Mouse (Mus musculus): ENCODE data around the gene Zfand3. TPM values are rescaled to one million over a fixed set of nuclear protein-coding genes. Genes with fewer than 3 reads are reported as not detected.

The Zfand3 gene
- polyA plus RNA-seq, 1 experiment = 158 TPM

DNA sequence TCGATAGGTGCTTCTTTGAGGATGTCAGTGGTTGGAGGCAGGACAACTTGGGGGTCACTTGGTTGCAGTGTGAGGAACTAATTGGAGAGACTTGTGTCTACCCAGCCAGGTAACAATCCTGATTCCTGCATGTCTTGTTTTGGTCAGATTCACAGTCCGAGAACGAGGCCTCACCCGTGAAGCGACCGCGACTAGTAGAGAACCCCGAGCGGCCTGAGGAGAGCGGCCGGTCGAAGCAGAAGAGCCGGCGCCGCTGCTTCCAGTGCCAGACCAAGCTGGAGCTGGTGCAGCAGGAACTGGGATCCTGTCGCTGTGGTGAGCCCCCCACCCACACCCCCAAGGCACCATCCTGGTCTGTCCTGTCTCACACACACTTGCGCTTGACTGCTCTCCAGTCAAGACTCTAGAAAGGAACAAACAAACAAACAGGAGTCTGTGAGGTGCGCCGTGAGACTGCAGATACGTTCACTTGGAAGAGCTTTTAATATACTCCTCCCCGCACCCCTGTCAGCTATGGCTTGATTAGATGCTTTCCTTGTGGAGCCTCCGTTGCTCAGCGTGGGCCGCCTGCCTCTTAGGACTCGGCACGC lies 188.0 kb downstream of the Zfand3 start:
- TF ChIP-seq CTCF (IDR thresholded peaks at IDR 0.05; ENCODE audit: borderline replicate concordance, insufficient read depth, low read length) = no peak
- no peak for TF ChIP-seq POLR2A (IDR thresholded peaks at IDR 0.05; ENCODE audit: low read depth, low read length)
- Histone ChIP-seq H3K4me3 (ENCODE audit: insufficient read depth, low read length) (no peak overlapping the region), H3K27ac (ENCODE audit: insufficient read depth, low read length) (no peak overlapping the region), H3K4me1 (ENCODE audit: control insufficient read depth, insufficient read depth, low read length) (peaks cover 15% of the 10 kb centered on the region)

DNA sequence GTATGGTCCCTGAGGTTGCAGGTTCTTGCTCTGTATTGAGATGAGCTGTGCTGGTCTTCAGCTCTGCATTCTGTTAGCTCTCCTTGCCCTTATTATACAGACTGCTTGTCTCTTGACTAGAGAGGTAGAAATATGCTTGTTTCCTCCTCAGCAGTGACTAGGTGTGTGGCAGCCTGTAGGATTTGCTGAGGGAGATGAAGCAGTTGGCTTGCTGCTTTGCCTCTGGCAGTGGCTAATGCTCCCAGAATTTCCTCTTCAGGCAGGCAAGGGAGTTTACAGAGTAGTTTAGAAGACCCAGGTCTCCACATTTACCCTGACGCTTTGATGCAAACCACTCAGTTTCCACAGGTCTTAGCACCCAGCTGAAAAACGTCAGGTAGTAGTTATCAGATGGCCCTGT lies 189.1 kb downstream of the Zfand3 start:
- Histone ChIP-seq H3K4me1 (ENCODE audit: control insufficient read depth, insufficient read depth, low read length) (peaks cover 13% of the 10 kb centered on the region), H3K27ac (ENCODE audit: insufficient read depth, low read length) (no peak overlapping the region), H3K4me3 (ENCODE audit: insufficient read depth, low read length) (no peak overlapping the region)
- TF ChIP-seq CTCF (IDR thresholded peaks at IDR 0.05; ENCODE audit: borderline replicate concordance, insufficient read depth, low read length) (no peak), POLR2A (IDR thresholded peaks at IDR 0.05; ENCODE audit: low read depth, low read length) (no peak)

DNA sequence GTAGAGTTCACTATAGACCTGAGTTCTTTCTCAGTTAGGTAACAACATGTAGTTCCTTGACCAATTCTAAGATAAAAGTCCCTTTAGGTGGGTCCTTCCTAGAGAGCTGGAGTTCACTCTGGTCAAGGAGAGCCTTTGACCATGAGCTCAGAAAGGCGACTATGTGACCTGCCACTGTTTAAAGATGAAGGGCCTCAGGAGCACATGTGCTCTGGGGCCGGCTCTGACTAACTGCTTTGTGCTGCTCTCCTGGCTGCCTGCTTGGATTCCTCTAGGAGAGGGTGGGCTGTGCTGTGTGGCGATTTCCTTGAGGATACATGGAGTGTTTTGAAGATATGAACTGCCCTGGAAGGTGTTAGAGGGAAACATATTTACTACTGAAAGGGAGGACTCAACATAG lies 189.6 kb downstream of the Zfand3 start:
- no peak overlapping the region for H3K4me3 ChIP-seq (ENCODE audit: insufficient read depth, low read length)
- no peak overlapping the region for H3K27ac ChIP-seq (ENCODE audit: insufficient read depth, low read length)
- TF ChIP-seq POLR2A (IDR thresholded peaks at IDR 0.05; ENCODE audit: low read depth, low read length) (no peak), CTCF (IDR thresholded peaks at IDR 0.05; ENCODE audit: borderline replicate concordance, insufficient read depth, low read length) (no peak)
- H3K4me1 ChIP-seq (ENCODE audit: control insufficient read depth, insufficient read depth, low read length) = peaks cover 16% of the 10 kb centered on the region

DNA sequence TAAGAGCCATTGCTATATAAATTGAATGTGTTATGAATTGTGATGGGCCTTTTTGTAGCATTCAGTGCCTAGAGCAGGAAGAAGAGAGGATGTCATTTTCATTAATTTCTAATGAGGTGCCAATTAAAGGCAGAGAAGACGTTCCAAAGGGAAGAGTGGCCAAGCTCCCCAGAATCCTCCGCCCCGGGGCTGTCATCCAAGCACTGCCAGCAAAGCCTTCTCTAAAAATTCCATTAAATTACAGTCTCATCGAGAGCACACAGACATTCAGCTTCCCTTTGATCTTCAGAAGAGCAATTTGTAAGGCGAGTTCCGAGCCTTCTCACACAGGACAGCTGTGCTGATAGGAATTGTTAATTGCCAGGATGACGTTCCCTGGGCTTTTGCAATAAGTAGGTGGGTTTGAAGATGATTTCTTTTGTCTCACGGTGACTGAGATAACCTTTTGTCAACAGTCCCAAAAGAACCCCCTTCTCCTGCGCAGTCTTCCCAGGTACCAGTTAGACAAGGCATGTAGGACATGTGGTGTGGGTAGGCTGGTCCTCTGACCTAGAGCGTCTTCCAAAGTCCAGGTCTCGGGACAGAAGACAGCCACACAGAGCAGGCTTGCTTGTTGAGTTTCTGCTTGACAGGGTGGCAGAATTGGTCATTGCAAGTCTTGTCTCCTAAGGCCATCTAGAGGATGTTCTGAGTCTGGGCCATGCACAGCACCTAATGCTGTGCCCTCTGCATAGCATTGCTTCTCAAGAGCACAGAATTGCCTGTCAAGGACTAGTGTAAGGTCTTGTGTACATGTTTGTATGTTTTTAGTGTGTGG lies 190.3 kb downstream of the Zfand3 start:
- H3K4me1 ChIP-seq (ENCODE audit: control insufficient read depth, insufficient read depth, low read length) = peaks cover 23% of the 10 kb centered on the region
- H3K4me3 ChIP-seq (ENCODE audit: insufficient read depth, low read length) = no peak overlapping the region
- TF ChIP-seq CTCF (IDR thresholded peaks at IDR 0.05; ENCODE audit: borderline replicate concordance, insufficient read depth, low read length) (no peak), POLR2A (IDR thresholded peaks at IDR 0.05; ENCODE audit: low read depth, low read length) (no peak)
- no peak overlapping the region for H3K27ac ChIP-seq (ENCODE audit: insufficient read depth, low read length)

DNA sequence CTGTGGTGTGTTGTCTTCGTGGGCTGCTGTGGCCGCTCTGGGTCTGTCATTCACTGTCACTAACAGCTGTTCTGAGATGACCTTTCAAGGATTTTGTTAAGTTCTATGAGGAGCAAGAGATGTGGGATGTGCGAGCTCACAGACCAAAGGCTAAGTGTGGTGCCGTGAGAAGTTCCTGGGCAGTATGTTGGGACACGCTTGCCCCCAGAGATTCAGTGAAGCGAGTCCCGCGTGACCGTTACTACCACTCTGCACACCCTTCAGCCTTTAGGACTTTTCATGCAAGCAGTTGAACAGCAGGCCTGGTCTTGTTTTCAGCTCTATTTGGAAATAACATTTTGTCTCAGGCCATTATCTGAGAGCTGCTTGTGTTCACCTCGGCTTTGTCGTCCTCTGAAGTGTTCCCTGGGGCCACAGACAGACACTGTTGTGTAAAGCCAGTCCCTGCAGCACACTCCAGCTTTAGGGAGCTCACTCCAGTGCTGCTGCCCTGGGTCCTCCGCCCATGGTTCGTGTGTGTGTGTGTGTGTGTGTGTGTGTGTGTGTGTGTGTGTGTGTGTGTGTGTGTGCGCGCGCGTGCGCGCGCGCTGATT lies 191.2 kb downstream of the Zfand3 start:
- no peak overlapping the region for H3K27ac ChIP-seq (ENCODE audit: insufficient read depth, low read length)
- H3K4me1 ChIP-seq (ENCODE audit: control insufficient read depth, insufficient read depth, low read length) = peaks cover 27% of the 10 kb centered on the region
- TF ChIP-seq CTCF (IDR thresholded peaks at IDR 0.05; ENCODE audit: borderline replicate concordance, insufficient read depth, low read length) = no peak
- no peak for TF ChIP-seq POLR2A (IDR thresholded peaks at IDR 0.05; ENCODE audit: low read depth, low read length)
- no peak overlapping the region for H3K4me3 ChIP-seq (ENCODE audit: insufficient read depth, low read length)

DNA sequence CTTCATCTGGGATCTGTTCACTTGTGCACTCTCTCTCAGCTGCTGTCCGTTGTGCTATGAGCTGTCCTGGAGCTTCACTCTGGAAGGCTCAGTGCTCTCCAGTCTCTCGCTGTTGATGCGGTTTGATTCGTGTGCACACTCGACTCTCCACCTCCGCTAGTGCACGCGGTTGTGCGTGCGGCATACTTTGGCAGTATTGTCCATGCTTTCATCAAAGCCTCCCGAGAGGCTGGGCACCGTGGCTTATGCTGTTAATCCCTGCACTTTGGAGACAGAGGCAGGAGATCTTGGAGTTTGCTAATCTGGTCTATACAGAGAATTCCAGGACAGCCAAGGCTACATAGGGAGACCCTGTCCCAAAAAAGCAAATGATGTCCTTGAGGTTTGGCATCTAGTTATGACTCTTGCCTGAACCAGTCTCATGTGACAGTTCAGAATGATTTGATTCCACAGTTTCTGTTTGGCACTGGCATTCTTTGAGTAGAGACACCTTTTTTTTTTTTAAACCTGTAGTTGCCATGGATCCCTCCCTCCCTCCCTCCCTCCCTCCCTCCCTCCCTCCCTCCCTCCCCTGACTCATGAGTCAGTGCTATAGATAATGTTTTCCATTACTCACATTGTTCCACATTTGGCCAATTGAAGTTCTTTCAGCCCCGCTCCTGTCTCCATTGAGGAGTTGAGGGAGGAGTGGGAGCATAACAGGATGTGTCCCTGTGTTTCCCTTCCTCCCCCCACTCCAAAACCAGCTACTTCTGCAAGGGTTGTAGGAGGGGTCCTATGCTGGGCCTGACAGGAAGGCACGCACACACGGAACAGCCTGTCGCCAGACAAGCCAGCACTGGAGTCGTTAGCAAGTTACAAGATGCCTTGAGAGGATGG lies 192.1 kb downstream of the Zfand3 start:
- TF ChIP-seq CTCF (IDR thresholded peaks at IDR 0.05; ENCODE audit: borderline replicate concordance, insufficient read depth, low read length) (no peak), POLR2A (IDR thresholded peaks at IDR 0.05; ENCODE audit: low read depth, low read length) (no peak)
- Histone ChIP-seq H3K4me1 (ENCODE audit: control insufficient read depth, insufficient read depth, low read length) (peaks cover 27% of the 10 kb centered on the region), H3K4me3 (ENCODE audit: insufficient read depth, low read length) (no peak overlapping the region), H3K27ac (ENCODE audit: insufficient read depth, low read length) (peak overlapping the region; percentile 8; the same call in 1 of the 2 replicates)

DNA sequence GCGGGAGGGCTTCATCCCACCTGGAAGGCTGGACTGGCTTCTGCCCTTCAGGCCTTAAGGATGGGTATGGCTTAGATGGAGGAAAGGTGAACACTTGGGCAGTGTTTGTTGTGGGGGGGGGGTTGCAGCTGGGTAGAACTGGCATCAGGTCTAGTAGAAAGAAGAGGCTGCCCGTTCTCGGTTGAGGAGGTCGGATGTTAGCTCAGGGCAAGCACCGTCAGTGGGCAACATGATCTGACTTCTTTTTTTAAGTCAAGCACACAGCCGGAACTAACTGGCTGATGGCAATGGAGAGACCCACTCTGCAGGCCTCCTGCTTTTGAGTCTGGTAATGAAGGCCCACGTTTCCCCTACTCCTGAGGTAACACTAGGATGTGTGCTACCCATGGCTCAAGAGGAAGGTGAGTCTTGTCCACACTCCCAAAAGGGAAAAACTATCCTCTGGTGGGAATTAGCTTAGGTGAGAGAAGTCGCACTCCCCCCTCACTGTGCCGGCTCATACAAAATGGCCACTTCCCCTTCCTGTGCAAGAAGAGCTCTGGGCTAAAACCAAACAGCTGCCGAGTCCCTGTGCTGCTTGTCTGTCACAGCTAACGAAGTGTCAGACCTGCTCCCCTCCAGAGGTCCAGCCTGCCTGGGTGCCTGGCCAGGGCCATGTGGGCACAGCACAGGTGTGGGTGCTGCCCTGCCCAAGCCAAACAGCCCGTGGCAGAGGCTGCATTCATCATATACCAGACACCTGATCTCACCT lies 192.9 kb downstream of the Zfand3 start:
- TF ChIP-seq POLR2A (IDR thresholded peaks at IDR 0.05; ENCODE audit: low read depth, low read length) = no peak
- no peak for TF ChIP-seq CTCF (IDR thresholded peaks at IDR 0.05; ENCODE audit: borderline replicate concordance, insufficient read depth, low read length)
- peak overlapping the region; percentile 8; the same call in 1 of the 2 replicates for H3K27ac ChIP-seq (ENCODE audit: insufficient read depth, low read length)
- H3K4me1 ChIP-seq (ENCODE audit: control insufficient read depth, insufficient read depth, low read length) = peaks cover 31% of the 10 kb centered on the region
- no peak overlapping the region for H3K4me3 ChIP-seq (ENCODE audit: insufficient read depth, low read length)

DNA sequence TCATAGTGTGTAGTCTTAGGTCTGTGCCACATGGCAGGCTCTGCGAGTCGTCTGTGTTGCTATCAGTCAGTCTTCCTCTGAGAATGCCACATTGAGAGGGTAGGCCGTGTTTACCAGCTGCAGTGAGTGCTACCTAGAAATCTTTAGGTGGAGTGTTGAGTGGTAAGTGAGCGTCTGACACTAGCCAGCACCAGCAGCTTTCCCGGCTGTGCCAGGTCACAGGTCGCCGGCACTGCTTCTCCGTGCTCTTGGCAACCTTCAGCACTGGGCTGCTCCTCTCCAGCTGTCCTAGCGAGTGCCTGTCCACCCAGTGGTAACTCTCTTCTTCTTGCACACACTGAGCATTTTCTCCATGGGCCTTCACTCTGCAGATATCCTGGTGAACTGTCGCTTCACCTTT lies 193.9 kb downstream of the Zfand3 start:
- H3K4me3 ChIP-seq (ENCODE audit: insufficient read depth, low read length) = no peak overlapping the region
- H3K4me1 ChIP-seq (ENCODE audit: control insufficient read depth, insufficient read depth, low read length) = peaks cover 38% of the 10 kb centered on the region
- H3K27ac ChIP-seq (ENCODE audit: insufficient read depth, low read length) = no peak overlapping the region
- no peak for TF ChIP-seq CTCF (IDR thresholded peaks at IDR 0.05; ENCODE audit: borderline replicate concordance, insufficient read depth, low read length)
- TF ChIP-seq POLR2A (IDR thresholded peaks at IDR 0.05; ENCODE audit: low read depth, low read length) = no peak
